Mouse (Mus musculus) megakaryocyte, adult 5-6 weeks (primary cell): ENCODE measurements at regions not wholly inside any gene's neighbourhood (a gene's known extent, or its start where the extent isn't known, plus 50 kb on each side); places are given as distances from the start of the nearest gene placed in this dataset.

Experiments used
- ATAC-seq: 2 replicates; pipeline ENCODE4 v1.8.0; 2016; ENCODE audit warnings: mild to moderate bottlenecking, inconsistent platforms; ENCODE audit not compliant: poor library complexity, severe bottlenecking

DNA sequence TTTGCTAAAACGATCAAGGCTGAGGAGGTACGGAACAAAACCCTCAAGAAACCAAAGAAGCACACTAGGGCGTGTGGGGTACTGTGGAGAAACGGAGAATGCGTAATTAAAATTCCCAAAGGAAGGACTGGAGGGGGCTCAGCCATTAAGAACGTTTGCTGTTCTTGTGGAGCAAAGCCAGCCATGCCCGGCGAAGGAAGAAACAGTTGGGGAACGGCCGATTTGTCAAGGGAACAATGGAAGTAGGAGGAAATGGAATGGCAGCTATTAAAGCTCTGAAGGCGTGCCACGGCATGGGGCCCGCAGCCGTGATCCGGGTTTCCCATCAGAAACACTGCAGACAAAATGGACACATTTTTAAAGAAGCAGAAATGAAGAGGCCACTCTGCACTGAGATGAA lies 124.2 kb upstream of the Sulf2 start:
- ATAC-seq = no peak

DNA sequence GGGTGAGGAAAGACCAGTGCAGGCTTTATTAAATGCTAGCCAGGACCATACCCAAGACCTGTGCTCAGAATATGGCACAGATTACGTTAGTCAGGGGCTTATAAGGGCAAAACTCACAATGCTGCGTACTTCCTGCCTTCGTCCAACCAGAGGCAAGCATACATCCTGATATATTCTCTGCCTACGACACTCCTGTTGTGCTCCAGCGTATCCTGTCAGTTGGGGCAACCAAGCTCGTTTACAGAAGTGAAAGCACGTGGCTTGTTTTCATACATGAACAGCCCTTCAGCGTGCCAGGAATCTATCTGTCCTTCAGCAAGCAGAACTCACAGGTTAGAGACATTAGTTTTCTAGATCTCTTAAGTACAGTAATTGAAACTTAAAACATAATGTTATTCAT lies 119.9 kb upstream of the Sulf2 start:
- ATAC-seq = peak; percentile 89

DNA sequence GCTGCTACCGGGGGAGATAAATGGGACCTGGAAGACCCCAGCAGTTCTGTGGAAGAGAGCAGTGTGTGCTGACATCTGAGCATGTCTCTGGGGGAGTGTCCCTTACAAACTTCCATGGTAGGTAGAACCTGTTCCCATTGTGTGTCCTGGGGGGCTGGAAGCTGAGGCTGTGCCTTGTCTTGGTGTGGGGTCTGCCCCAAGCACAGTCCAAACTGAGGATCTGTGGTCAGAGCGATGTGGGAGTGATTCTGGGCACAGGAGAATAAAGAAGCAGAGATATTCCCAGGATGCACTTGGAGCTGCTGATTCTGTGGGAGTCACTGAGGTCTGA lies 118.5 kb upstream of the Sulf2 start:
- no peak for ATAC-seq

DNA sequence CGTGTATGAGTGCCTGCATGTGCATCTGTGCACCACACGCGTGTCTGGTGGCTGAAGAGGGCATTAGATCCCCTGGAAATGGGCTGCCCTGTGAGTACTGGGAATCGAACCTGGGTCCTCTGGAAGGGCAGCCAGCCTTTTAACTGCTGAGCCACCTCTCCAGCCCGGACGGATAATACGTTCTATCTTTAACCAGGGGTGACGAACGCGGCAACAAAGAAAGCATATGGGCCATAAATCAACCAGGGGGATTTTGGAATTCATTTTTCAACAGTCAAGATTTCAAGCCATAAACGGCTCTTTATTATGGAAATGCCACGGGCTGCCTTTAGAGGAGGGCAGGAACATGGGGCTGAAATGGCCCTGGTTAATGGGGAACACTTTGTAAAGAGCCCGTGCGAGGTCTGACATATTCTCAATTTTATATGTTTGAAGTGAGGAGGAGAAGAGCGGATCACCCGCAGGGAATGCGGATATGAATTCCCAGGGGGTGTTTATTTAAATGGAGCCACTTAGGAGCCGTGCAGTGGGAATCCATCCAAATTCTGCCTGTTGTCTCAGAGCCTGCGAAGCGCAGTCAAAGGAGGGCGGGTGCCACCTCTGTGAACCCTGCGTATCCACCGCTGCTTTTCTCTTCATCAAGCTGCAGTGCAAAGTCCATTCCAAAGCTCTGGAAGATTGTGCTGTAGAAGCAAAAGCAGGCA lies 118.0 kb upstream of the Sulf2 start:
- ATAC-seq = no peak

DNA sequence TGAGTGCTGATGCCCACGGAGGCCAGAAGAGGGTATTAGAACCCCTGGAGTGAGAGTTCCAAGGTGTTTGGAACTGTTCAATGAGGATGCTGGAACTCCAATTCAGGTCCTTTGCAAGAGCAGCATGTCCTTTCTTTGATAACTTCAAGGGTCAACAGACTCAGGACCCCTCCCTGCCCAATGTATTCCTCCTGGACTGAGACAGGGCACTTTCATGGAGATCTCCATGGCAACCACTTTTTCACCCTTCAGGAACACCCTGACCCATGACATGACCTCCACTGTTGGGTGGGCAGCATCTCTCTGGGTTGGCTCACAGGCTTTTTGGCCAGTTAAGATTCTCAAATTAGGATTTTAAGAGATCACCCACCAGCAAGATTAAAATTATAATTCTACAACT lies 117.4 kb upstream of the Sulf2 start:
- ATAC-seq = no peak

DNA sequence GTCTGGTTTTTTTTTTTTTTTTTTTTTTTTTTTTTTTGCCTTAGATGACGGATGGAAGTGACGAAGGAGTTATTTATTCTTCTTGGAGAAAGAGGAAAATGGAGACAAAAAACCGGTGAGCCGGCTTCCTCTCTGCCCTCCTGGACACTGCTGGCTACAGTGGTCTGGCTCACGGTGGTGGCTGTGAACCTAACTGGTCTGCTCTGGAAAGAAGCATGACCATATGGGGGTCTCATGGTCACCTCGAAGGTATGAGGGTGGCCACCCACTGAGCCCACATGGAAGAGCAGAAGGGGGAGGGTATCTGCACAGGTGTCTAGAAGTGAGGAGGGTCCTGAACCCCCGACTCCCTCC lies 116.7 kb upstream of the Sulf2 start:
- no peak for ATAC-seq

DNA sequence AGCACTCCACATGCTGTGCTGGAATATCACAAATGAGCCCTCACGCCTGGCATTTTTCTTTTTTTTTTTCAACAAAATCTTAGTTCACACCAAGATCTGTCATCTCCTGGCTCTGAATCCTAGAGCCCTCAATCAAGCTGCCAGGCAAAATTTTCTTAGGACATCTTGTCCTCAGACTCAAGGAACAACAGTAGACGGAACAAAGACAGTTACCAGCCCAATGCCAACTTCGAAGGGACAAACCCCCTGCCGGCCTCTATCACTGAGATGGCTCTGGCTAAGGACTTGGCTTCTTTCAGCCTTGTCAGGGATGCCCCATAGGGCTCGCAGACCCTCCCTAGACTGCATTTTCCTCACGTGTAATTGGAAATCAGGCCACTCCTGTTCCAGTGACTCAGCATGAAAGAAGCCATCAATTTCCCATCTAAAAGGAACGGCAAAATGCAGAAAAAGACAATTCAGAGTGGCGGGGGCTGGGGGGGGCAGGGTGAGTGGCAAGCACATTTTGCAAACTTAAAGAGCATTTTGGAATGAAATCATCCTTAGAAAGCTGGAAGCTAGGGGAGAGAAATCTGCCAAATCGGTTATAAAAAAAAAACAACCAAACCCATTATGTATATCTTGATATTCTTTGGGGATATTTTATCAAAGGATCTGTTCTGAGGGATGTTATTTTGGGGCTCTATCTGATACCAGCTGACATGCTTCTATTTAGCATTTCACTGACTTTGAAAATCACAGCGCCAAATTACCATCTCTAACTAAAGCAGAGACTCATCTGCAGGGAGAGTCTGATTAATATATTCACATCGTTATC lies 116.1 kb upstream of the Sulf2 start:
- ATAC-seq = no peak

DNA sequence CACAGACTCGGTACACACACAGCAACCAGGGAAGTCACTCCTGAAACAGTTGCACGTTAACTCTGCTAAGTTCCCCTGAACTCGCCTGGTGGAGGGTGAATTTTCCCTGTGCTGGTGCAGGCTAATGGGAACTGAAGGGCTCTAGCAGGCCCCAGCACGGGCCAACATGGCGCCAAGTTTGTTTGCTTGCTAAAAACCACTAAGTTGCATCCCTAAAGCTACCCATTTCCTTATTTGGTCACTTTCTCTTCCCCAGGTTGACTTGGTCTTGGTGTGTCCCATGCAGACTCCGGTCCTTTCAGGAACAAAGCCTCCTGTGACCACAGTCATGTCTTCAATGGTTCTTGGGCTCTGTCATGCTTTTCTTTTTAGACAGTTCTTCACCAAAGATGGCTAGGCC lies 114.5 kb upstream of the Sulf2 start:
- ATAC-seq = peak; percentile 56

DNA sequence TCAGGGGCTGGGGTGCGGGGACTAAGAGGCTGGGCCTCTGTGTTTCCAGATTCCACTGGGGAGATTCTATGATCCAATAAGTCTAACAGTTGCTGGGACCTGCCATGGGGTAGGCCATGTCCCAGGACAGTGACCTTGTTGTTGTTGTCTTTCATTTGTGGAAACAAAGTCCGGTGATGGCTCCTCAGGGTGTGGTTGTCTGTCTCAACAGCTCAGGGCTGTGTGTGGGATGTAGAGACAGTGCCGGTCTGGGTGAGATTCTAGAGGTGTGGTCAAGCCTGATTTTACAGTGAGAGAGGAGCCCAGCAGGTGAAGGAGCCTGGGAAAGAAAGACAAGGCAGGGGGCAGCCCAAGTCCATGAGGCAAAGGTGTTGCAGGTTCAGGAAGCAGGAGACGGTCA lies 111.5 kb upstream of the Sulf2 start:
- no peak for ATAC-seq

DNA sequence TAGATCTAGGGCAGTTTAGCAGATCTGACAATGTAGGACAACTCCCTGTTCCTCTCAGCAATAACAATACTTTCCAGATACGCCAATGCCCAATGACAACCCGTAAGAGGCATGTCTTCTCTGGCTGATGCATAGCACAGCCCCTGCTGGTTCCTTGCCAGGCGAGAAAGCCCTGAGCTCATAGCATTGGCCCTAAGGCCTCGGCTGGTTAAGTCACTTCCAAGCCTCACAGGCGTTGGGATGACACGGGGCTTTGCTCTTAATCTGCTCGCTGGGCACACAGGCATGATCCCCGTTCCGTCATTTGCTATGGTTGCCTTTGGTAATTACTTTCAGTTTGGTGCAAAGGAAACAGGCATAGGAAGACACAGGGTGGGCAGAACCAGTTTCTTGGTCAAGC lies 111.0 kb upstream of the Sulf2 start:
- no peak for ATAC-seq

DNA sequence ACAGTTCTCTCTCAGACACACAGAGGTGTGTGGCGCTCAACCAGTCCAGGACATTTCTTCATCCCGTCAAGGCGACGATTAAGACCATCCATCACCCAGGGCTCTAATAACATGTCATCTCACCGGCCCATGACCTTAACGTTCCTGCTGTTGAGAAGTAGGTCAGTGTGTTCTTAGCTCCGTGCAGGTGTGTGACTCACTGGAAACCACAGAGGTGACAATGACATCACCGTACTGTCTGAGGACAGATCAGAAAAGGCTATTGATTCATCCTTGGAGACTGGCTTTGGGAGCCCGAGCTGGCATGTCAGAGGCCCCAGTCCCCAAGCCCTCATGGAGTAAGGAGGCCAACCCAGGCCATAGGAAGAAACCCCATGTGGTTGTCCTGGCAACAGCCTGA lies 109.3 kb upstream of the Sulf2 start:
- ATAC-seq = 0 out of 2 replicates have a peak, but pooled peaks have one; percentile 18

DNA sequence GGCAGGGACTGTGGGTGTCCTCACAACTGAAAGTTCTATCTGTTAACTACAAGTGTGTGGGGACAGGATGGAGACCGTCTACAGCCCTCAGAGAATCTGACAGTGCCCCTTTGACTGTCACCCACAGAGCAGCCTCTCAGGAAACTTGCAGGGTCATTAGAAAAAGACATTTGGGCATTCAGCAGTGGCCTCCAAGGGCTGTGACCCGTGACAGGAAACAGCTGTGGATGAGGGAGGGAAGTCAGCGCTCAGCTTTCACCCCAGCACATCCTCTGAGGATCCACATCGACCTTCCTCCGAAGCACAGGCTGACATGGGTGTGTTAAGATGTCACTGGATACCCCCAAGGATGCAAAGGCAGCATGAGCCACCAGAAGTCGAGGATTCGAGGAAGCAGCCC lies 106.3 kb upstream of the Sulf2 start:
- ATAC-seq = peak; percentile 47

DNA sequence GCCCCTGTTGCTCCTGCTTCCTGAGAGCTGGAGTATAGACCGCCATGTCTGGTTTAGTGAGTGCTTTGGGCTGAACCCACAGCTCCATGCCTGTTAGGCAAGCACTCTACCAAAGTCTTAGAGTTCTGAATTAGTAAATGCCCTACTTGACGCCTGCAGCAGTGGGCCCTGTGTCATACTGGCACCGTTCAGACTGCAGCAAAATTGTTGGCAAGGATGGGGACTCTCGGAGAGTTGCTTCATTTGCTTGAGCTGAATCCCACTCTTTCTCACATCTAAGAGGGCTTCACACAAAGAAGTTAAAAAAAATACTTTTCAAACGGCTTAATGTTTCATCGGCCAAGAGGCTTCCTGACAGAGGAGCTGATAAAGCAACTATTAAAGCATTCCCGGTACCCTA lies 105.6 kb upstream of the Sulf2 start:
- ATAC-seq = no peak

DNA sequence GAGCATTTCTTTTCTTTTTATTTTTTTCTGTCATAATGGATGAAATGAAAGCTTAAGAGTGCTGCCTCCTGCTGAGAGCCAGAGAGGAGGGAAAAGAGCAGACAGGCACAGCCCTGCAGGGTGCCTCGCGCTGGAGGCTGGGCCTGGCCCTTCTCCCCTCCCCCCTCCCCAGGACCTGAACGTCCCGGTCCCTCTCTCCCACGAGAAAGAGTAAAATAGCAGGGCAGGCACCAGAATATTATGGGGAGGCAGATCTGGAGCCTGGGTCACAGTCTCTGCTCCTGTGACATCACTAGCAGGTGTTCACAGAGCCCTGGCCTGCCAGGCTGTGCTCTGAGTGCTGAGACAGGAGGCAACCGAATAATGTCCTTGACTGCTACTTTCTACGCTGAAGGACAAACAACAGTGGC lies 103.3 kb upstream of the Sulf2 start:
- ATAC-seq = no peak

DNA sequence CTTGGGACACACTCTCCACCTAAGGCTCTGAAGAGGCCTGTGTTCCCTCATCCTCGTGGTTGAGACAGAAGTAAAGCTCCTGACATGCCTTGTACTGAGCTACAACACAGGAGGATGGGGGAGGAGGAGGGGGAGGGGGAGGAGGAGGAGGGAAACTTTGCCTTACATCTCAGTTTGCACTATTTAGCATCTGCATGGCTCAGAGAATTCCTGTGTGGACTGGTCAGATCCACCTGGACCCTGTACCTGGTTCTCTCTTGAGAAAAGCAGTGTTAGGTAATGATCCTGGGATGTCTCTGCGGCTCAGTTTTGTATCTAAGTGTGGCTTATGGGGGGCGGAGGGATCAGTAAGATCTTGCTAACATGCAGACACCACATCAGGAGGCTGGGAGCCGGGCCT lies 102.2 kb upstream of the Sulf2 start:
- no peak for ATAC-seq

DNA sequence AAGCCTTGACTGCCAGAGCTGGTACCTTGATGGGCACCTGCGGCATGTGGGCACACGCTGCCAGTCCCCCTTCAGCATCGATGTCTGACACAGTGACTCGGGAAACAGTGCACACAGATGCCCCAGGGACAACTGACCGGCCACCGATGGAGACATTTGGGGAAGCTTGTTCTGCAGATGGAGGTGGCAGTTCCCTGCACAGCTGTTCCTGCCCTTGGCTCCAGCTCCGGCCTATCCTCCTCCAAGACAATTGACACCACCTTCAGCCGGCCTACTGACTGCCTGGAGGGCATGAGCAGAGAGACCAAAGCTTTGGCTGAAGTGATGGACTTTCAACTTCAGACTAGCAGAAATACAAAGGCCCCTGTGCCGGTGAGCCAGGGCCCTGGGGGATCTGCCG lies 100.7 kb upstream of the Sulf2 start:
- ATAC-seq = no peak

DNA sequence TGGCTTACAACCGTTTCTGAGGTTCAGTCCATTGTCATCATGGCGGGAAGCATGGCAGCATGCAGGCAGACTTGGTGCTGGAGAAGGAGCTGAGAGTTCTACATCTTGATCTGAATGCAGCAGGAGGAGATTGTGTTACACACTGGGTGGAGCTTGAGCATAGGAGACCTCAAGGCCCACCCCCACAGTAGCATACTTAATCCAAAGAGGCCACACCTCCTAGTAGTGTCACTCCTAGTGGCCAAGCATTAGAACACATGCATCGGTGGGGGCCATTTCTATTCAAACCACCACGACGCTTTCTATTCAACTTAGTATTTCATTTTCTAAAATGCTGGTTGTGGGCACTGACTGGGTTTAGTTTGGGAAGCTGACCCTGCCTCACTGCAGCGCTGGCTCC lies 99.1 kb upstream of the Sulf2 start:
- no peak for ATAC-seq

DNA sequence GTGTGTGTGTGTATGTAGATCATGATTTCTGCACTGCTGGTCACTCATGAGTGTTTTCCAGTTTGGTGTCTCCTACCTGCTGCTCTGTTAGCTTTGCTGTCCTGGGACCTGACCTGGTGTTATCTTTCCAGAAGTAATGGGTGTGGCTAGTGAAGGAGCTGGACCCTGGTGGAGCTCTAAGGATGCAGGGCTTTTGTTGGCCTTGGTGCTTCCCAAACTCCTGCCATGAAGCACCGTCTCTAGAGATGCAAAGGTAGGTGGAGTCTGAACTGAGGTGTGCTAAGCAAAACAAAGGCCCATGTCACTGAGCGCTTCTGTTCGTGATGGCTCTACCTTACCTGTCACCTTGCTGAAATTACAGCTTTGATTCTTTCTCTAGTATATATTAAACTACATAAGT lies 96.6 kb upstream of the Sulf2 start:
- ATAC-seq = no peak

DNA sequence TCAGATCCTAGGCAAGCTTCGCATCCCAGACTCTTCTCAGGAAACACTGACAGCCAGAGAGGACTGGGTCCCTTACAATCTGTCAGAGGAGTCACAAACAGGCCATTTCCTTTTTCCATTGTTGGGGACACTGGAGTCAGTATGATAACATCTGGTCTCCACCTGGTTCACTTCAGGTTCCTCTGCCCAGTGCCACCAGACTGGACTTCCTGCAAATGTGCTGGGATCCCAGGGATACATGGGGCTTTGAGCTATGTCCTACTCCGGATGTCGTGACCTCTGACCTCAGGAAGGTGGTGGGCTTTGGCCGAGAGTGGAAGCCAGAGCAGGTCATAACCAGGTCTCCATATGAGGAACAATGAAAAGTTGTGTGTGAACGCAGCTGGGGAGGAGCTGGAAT lies 96.0 kb upstream of the Sulf2 start:
- no peak for ATAC-seq

DNA sequence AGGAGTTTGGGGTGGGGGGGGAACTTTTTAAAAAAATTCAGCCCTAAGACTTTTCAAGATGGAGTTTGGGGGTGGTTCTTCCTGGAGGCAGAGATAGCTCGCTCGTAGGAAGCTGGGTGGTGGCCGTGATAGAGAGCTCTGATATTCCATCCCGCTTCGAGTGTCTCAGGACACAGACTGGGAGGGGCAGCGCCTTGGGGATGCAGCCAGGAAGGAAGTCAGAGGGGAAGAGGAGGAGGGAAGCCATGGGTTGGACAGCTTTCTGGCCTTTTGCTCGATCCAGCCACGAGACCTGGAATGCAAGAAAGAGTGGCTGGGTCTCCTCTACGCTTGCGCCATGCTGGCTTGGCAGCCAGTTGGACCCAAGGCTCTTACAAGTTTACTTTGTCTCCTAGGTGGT lies 95.1 kb upstream of the Sulf2 start:
- no peak for ATAC-seq

DNA sequence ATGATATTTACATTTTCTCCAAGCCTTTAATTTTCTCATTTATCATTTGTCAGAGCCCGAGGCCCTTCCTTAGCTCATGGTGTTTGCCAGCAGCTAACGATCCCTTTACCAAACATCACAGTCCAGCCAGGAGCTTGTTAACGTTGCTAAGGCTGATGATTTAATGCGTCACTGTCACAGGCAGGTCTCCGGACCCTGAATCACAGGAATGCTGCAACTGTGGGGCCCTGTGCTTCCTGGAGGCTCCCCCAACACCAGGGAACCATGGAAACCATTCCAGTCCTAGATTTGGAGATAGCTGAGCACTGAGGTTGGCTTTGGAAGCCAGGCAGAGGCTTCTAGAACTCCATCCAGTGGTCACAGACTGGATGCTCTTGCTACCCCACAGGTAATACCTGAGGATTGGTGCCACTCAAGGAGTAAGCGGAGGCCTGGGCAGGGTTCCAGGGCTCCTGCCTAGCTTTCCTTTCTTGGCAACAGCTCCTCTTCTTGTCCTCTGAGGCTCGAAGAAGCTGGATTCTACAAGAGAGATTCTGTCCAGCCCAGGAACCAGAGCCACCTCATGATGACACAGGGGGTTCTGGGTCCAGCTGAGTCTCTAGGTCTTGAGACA lies 94.0 kb upstream of the Sulf2 start:
- no peak for ATAC-seq

DNA sequence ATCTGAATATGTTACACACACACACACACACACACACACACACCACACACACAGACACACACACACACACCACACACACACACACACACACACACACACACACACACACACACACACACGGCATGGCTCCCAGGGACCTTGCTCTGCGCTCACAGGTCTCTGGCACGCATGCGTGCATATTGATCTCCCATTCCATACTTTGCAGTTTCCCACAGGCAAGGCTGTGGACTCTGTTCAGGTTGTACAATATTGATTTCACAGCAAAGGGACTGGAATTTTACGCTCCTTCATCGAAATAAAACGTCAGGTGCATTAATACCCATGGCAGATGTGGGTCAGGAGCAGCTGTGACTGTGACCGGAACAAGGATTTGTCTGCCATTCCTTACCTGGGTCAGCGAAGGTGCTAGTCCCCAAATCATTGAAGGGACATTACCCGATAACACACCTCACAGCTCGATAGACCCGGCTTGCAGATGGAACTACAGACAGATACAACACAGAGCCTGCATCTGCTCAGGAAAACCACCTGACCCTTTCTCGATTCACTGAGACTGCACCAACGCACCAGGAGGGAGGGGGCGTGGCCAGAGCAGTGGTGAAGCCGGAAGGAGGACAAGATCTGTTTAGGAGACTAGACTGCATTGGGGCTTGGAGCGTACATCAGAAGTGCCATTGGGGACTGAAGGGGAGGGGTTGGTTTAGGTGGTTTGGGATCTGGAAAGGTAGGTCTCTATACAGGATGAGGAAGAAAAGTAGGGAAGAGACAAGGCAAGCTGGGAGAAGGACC lies 91.1 kb upstream of the Sulf2 start:
- no peak for ATAC-seq
